Mouse (Mus musculus) cerebellum, adult 2 months (tissue): Measurements from ENCODE around the gene Mpp4. TPM values are rescaled to one million over a fixed set of nuclear protein-coding genes. Genes with fewer than 3 reads are reported as not detected.

ENCODE experiments used
- DNase-seq, 2 experiments: peaks; one replicate each; pipeline ENCODE4 v3.0.0; 2021
- H3K27ac ChIP-seq: fragments of 200-500 bp; 2 replicates; pipeline ENCODE4 v1.5.1; 2012; ENCODE audit warnings: low read length, control low read depth, inconsistent platforms; ENCODE audit not compliant: insufficient read depth
- H3K27me3 ChIP-seq: fragments of 200-500 bp; 2 replicates; pipeline ENCODE4 v1.6.1; 2012; ENCODE audit warnings: inconsistent platforms, mild to moderate bottlenecking, low read length, moderate library complexity; ENCODE audit not compliant: control insufficient read depth, insufficient read depth
- H3K4me1 ChIP-seq: fragments of 200-500 bp; 2 replicates; pipeline ENCODE4 v1.6.1; 2011; ENCODE audit warnings: low read length; ENCODE audit not compliant: control insufficient read depth, insufficient read depth
- H3K4me3 ChIP-seq: fragments of 200-500 bp; replicated peaks from 2 replicates; pipeline ENCODE3; 2011; ENCODE audit warnings: mild to moderate bottlenecking, low read depth, low read length, control low read depth; ENCODE audit not compliant: insufficient read depth
- CTCF ChIP-seq: fragments of 200-500 bp; IDR thresholded peaks from 2 replicates; pipeline ENCODE4 v1.5.1; 2011; ENCODE audit warnings: low read depth, mild to moderate bottlenecking, control low read depth, low read length, moderate library complexity, borderline replicate concordance; ENCODE audit not compliant: insufficient read depth
- POLR2A ChIP-seq: fragments of 200-500 bp; IDR thresholded peaks from 2 replicates; pipeline ENCODE4 v1.6.1; 2011; ENCODE audit warnings: low read length, control low read depth, borderline replicate concordance; ENCODE audit not compliant: insufficient read depth
- WGBS: fragments of 180-500 bp; shearing (Covaris S2); methylation state at CpG from one replicate; pipeline ENCODE4 v1.1.7; 2018; 5-methylcytosine and 5-hydroxymethylcytosine counted together
- polyA plus RNA-seq: library from polyadenylated mRNA; depleted of rRNA; stranded (reverse); fragments of >200 nt; gene quantifications from 2 replicates; pipeline ENCODE4 v1.2.3, GENCODE M21; 2012; rRNA removed

Mpp4 gene
- polyA plus RNA-seq, 1 experiment: 12.0 TPM

GRCm38 (mm10) chr1:59110524-59110923 lies 52.7 kb downstream of the Mpp4 start:
- WGBS: 71% methylated on average over 8 of the region's 8 CpGs

DNA sequence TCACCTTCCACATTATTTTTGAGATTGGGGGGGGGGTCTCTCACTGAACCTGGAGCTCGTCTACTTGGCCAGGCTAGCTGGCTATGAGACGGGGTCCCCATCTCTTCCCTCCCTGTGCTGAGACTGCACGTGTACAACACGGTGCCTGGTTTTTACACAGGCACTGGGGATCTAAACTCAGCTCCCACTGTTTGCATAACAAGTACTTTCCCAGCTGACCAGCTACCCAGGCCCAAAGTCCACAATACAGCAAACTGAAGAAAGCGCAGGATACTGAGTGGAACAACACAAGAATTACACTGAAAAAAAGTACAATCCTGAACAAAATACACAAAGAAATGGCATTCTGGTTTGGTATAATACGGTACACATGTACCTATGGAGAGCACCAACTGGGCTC lies 61.1 kb downstream of the Mpp4 start:
- DNase-seq: no peak
- 93% methylated on average over 6 of the region's 6 CpGs for WGBS
- Histone ChIP-seq H3K27me3 (no peaks in the 10 kb centered on the region), H3K4me1 (no peaks in the 10 kb centered on the region), H3K4me3 (no peak overlapping the region), H3K27ac (no peak overlapping the region)
- no peak for TF ChIP-seq CTCF
- TF ChIP-seq POLR2A: no peak

More at GRCm38 (mm10) chr1:59110524-59110923, 52.7 kb downstream of the Mpp4 start:
- no peak overlapping the region for H3K4me3 ChIP-seq
- TF ChIP-seq CTCF (no peak), POLR2A (no peak)
- no peaks in the 10 kb centered on the region for H3K4me1 ChIP-seq
- H3K27me3 ChIP-seq: no peaks in the 10 kb centered on the region
- no peak overlapping the region for H3K27ac ChIP-seq
- DNase-seq: no peak

DNA sequence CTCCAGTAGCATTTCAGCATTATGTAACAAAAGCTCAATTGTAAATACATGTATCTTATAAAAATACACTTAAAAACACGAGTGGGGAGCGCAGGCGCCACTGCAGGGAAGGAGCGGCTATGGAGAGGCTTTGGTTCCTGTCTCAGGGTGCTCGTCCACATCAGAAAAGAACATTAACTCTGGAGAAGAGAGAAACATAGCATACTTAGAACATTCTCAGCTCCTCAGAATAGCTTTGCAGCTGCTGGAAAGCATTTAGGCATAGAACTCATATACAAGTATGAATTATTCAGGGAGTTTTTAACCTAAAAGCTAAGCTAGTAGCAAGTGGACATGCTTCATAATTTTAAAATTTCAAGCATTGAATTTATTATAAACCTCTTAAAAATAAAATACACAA lies 62.2 kb downstream of the Mpp4 start:
- Histone ChIP-seq H3K27ac (no peak overlapping the region), H3K4me1 (no peaks in the 10 kb centered on the region), H3K27me3 (no peaks in the 10 kb centered on the region), H3K4me3 (no peak overlapping the region)
- WGBS: 88% methylated on average over 5 of the region's 5 CpGs
- no peak for DNase-seq
- no peak for TF ChIP-seq POLR2A
- no peak for TF ChIP-seq CTCF

GRCm38 (mm10) chr1:59094705-59095104 lies 68.5 kb downstream of the Mpp4 start, which contains the start of gene C2cd6:
C2cd6 (minus strand) TSS chr1:59094900.
- H3K27ac ChIP-seq: no peak within 1 kb of the TSS
- H3K27me3 ChIP-seq: no peaks in the 10 kb centered on the region
- WGBS: 94% methylated on average over 19 of the region's 19 CpGs
- H3K4me1 ChIP-seq: no peaks in the 10 kb centered on the region
- TF ChIP-seq POLR2A: no peak
- no peak for TF ChIP-seq CTCF
- no peak within 1 kb of the TSS for H3K4me3 ChIP-seq
- DNase-seq: no peak

Other genes with a start within 250 kb of the Mpp4 start
- gene Trak2, start 190.0 kb downstream of the Mpp4 start, polyA plus RNA-seq: 65.4 and 66.2 TPM in 2 replicates
- 26.5 and 27.7 TPM in 2 replicates for gene Stradb, start 189.9 kb downstream of the Mpp4 start, polyA plus RNA-seq
- not detected in 2 replicates for gene C2cd6, start 68.5 kb downstream of the Mpp4 start, polyA plus RNA-seq
- gene Tmem237, start 43.0 kb downstream of the Mpp4 start, polyA plus RNA-seq: 22.2 and 27.0 TPM in 2 replicates
- 74.1 and 84.0 TPM in 2 replicates for gene Als2, start 73.8 kb upstream of the Mpp4 start, polyA plus RNA-seq
- 0.48 and 0.49 TPM in 2 replicates for gene Cdk15, start 93.5 kb upstream of the Mpp4 start, polyA plus RNA-seq